Mouse (Mus musculus): ENCODE measurements around the gene Olfr376.

DNA sequence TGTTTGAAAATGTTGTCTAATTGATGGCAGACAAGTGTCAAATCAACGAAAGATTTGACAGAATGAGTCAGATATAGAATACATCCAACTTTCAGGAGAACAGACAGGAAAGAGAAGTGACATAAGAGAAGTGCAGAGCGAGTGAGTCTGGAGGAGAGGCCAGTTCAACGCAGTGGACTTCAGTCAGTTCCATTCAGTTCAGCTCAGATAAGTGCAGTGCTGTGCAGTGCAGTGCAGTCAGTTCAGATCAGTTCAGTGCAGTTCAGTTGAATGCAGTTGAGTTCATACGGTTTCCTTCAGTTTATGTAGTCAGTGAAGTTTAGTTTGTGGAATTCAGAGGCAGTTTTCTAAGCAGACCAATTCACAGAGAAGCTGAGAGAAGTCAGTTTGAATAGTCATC lies 34.1 kb upstream of the Olfr376 start:
- no peak for TF ChIP-seq POLR2A (IDR thresholded peaks at IDR 0.05; ENCODE audit: control insufficient read depth, low read depth, low read length)
- TF ChIP-seq CTCF (IDR thresholded peaks at IDR 0.05; ENCODE audit: control insufficient read depth, insufficient read depth, insufficient replicate concordance, low read depth, low read length), result no peak
